Mouse (Mus musculus): ENCODE data around the gene Cdh12.

Gene Cdh12

DNA sequence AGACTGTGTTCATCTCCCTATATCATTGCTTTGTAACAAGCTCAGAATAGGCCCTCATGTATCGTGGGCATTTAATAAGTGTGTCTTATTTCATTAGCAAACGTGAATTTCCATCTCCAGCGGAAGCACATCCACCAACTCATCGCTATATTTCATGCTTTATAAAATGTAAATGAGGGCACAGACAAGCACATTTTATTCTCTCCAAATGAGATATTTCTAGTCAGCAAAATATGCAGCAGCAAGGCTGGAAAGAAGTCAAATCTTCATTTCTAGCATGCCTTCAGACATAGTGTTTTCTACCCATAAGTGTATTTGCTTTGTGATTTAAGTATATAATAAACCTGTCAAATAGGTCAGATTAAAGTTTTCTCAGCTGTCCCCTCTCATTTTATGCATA, 262.8 kb downstream of the Cdh12 start:
- DNase-seq = no peak

DNA sequence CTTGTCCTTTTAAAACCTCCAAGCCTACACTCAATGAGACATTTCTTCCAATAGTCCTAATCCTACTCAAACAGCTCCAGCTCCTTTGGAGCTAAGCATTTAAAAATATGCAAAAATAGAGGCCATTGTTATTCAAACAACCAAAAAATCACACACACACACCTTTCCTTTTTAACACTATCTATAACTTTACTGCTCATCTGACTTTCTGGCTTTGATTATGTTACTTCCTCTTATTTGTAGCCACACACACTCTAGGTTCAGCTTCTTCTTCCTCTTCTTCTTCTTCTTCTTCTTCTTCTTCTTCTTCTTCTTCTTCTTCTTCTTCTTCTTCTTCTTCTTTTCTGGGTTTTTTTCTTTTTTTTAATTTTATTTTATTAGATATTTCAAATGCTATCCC, 323.2 kb downstream of the Cdh12 start:
- DNase-seq = no peak

DNA sequence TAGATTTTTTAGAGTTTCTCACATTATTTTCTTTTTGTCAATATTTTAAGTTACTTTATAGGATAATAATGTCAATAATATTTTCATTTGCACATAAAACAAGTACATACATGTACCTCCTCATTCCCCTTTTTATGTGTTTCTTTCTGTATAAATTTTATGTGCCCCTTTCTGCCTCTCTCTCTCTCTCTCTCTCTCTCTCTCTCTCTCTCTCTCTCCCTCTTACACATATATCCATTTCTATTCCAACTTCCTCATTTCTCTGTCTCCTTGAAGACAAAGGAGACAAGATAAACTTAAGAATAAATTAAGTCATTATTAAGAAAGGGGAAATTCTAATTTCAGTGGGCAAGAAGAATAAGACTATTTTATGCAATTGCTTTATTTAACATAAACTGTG, 324.4 kb downstream of the Cdh12 start:
- DNase-seq = no peak

DNA sequence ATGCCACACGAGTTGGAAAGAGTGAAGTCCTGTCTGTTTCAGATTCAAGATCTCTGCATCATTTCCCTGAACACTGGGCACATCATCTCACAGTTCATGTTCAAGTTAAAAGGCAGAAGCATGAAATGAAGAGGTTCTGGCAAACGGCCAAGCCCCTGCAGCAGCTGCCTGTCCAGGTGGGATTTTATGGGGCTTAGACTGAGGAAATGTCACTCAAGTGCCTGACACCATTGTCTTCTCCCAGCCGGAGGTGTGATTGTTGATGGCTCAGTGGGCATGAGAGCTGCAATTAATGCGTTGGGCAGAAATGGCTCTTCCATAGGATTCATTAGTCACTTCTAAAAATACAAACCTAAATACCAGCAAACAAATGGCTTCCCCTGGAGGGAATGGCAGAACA, 347.9 kb downstream of the Cdh12 start:
- no peak for DNase-seq

DNA sequence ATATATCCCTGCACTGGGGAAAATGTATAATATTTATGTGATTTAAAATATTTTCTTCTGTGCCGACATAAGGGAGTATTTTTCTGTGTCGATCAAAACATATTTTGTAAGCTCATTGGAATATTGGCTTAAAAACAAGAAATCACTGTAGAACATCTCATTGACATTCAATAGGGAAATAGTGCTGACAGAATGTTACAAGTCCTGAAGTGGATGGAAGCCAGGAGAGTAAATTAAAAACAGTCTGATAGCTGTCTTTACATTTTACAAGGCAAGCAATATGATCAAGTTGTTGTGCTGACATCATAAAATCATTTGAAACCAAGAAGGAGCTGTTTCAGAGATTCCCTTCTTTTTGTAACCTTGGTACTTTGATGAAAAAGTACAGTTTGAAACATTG, 349.5 kb downstream of the Cdh12 start:
- no peak for DNase-seq

DNA sequence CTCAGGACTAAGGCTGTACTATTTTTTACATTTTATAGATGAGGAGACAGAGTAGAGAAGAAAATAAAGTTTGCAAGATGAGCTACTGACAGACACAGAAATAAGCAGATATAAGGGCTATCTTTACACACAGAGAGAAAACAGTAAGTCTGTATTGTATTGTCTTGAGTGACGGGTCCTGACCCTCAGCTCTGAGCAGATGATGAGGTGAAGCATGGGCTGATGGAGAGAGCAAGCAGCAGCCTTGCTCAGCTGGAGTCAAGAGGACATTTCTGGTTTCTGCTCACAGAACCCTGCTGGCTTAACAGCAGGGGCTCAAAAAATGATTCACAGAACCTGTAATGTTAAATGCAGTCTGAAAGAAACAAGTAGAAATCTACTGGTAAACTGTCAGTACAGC, 386.8 kb downstream of the Cdh12 start:
- no peak for DNase-seq

DNA sequence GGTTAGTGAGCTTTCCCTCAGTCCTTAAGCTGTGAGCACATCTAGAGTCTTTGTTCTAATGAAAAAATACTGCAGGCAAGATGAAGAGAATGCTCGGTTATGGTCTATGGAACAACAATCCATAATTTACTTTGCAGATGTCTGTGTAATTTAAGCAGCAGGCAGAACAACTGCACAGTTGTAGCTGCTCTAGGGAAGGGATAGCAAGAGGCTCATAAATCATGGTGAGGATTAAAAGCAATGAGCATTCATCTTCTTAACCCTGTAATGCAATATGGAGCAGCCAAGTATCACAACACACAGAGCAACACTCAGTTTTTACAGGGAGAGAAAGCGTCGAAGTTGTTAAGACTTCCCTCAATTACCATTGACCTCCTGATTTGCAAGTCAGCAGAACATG, 387.9 kb downstream of the Cdh12 start:
- DNase-seq = no peak

DNA sequence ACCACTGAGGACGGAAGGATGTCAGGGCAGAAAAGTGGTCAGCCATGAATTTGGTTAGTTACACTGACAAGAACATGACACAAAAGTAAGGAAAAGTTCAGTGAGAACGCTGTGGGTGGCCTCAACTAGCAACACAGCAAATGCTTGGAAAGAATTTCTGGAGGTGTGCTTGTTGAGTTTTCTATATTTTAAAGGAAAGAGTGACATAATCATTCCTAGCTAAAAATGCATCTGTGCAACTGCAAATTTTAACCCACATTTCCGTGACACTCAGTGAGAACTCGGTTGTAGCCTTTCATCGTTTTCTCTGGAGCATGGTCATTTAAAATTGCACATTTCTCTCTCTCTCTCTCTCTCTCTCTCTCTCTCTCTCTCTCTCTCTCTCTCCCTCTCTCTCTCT, 392.4 kb downstream of the Cdh12 start:
- no peak for DNase-seq

DNA sequence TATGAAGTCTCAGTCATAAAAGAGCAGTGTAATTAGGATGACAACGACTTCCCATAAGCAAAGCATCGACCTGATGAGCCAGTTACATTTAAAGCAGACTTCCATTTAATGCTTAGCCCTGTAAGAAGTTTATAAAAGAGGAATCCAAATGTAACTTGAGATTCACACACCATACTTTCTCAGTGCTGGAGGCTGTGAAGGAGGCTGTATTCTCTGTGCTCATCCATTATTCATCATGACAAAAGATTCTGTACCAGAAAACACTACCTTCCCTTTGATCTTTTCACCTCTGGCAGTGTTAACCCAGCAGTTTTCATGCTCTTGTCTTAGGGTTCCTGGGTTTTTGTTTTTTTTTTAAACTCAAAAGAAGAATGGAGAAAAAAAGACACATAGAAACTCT, 414.0 kb downstream of the Cdh12 start:
- no peak for DNase-seq

DNA sequence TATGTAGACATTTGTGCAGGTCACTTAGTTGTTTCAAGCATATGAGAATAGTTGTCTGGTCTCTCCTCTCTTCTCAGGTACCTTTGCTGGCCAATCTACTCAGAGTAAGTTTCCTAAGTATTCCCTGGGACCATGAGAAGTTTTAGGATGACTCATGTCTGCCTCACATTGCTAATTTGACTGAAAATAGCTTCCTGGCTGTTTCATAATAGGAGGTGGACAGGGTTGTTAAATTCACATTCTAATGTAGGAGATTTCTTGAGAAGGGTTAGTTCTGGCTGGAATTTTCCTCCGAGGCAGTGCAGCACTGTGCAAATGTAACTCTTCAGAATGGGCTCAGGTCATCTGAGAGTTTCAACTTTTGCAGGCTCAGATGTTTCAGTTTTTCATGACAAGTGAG, 423.5 kb downstream of the Cdh12 start:
- DNase-seq = no peak

DNA sequence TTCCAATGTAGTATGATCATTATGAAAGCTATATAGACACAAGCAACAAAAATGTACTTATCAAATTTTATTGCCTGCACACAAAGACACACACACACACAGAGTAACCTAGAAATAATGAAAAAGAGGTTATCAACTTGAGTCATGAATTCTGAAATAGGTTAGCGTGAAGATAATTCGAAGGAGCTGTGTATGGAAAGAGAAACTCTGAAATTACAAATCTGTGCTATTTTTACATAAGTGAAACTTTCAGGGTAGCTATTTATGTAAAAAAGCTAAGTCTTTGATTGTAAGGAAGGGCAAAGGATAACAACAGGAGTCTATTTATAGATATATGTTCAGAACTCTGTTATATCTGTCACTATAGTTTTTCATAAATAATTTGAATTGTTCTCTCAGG, 427.9 kb downstream of the Cdh12 start:
- no peak for DNase-seq

DNA sequence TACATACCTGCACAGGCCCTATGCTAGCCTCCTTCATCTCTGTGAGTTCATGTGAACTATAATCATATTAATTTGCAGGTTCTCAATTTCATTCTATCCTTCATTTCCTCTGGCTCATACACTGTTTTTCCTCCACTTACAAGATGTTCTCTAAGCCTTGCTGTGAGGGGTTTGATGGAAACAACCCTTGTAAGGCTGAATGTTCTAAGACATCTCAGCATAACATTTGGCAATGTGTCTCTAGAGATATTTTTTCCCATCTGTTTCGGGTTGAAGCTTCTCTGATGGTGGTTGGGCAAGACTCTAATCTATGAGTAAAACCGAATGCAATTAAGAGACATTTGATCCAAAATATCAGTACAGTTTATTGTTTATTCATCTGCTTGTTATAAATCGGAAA, 444.4 kb downstream of the Cdh12 start:
- DNase-seq = no peak

DNA sequence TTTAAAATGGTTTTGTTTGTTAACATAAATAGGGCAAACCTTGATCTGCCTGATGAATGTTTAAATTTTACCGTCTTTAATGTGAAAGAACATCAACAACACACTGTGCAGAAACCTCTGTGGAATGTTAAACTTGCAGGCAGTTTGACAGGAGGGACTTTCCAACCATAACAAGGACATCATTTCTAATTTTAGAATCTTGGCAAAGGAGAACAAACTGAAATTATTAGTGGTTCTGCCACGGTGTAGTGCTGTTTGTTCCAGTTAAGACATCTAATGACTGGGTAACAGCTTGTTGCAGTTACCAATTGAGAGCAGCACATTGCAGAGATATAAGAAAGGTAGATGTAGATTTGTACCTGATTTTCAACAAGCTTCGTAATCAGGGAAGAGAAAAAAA, 453.5 kb downstream of the Cdh12 start:
- DNase-seq = no peak

DNA sequence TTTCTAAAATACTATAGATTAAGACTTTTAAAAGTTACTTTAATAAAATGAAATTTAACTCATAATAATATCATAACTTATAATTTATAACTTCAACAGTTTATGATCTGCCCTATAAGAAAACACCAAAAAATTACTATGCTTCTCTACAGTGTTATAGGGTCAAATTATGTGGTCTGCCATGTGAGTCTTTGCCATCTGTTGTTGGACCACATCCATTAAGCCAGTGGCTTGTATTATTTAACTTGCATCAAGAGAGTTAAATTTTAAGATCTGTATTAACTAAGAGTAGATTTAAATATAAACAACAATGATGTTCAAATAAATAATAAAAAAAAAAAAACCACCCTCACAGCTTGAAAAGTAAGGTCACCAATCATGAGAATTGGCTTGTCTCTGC, 479.2 kb downstream of the Cdh12 start:
- no peak for DNase-seq

DNA sequence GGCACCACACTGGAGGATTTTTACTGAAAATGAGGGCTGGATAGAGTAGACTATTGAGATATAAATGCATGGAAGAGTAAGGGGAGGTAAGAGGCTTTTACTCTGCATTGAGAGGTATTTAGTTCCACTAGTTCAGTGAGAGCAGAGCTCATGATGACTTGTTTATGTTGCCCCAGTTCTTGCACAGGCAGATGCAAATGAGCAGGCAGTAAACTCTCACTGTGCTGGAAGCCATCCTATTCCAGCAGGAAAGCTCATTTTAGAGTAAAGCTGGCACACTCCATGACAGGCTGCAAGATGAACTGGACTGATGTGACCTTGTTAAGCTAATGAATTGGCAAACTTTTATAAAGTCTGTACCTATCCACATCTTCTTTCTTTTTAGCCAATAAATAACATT, 494.9 kb downstream of the Cdh12 start:
- no peak for DNase-seq

DNA sequence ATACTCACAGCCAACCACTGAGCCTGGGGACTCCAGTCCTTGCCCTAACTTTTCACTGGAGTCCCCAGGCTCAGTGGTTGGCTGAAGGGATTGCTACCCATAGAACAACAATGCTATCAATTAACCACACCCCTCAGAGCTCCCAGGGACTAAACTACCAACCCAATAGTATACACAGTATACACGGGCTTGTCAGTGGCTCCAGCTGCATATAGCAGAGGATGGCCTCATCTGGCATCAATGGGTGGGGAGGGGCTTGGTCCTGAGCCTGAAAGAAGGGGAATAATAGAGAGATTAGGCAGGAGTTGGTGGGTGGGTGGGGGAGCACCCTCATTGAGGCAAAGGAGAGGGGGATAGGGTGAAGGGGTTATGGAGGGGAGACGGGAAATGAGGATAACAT, 518.4 kb downstream of the Cdh12 start:
- no peak for DNase-seq

DNA sequence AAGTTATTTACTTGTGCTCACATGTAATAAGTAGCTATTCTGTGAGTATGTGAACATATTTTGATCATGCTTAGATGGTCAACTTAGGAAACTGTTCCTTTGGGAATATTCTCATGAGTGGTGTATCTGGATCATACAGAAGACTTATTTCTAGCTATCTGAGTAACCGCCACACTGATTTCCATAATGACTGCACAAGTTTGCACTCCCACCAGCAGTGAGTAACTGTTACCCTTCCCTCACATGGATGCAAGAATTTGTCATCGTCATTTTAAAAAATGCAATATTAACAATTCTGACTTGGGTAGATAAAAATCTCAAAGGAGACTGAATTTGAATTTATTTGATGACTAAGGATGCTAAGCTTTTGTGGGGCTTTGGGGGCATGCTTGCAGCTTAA, 522.0 kb downstream of the Cdh12 start:
- DNase-seq = no peak

DNA sequence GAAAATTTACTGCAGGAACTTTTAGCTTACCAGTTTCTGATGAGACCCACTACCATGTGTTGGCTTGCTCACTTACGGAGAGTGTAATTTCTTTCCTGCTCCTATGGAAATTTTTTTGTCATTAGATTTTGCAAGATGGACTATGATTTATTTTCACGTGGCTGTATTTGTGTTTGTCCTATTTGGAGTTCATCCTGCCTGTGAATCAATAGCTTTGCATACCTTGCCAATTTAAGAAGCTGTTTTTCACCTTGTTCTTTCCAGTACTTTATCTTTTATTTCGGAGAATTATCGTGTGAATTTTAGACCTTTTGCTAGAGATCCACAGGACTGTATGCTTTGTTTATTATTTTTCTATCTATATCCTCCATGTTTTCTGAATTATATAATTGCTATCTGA, 551.5 kb downstream of the Cdh12 start:
- DNase-seq = no peak

DNA sequence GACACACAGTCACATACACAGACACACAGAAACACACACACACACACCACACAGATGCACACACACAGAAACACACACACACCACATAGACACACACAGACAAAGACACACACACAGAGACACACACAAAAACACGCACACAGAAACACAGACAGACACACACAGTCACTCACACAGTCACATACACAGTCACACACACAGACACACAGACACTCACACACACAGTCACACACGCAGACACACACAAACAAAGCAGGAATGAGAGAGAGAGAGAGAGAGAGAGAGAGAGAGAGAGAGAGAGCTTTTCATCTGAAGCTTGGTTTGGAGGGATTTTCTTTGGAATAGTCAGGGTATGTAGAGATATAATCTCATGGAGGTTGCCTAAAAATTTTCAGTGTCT, 558.9 kb downstream of the Cdh12 start:
- no peak for DNase-seq

DNA sequence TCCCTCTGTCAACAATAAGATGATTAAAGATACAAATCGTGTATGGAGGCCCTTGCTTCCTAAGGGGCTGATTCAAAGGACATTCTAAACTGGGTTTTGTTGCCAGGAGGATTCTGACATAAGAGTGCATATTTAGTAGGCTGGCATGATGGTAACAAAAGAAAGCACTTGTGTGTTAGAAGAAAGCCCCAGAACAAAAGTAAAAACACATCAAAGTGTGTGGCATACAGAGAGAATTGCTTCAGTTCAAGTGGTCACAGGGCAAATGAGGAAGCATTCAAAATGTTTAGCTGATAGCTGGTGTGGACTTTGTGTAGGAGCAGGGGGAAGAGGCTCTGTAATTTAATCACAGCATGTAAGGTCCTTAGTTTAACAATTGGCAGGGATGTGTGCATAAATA, 559.4 kb downstream of the Cdh12 start:
- no peak for DNase-seq

DNA sequence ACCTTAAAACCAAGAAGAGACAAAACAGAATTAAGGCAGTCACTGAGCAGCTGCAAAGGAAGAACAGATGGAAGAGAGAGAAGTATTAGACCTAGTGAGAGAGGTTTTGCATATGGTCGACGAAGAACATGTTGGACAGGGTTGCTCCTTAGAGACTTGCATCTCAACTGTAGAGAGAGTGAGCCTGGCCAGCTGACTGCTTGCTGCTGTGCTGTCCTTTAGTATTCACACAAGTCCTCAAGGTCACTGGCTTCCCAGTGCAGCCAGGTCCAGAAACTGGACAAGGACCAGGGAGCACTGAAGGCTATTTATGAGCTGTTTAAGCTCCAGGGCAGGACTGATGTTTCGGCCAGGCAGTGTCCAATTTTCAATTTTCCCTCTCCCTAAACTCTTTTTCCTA, 559.9 kb downstream of the Cdh12 start:
- DNase-seq = no peak

DNA sequence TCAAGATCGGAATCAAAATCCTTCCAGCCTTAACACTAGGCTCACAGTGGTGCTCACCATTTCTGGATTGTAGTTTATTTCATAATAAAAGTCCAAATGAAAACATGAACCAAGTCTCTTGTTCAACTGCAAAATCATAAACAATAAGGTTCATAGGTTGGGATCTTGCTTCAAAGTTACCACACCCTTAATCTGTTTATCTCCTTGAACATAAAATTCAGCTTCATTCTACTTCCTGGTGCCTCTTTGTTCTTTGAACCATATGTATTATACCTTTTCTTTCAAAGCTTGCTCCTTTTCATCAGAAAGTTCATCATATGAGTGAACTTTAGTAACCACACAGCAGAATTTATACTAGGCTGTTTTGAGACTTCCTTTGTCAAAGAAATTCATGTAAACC, 614.6 kb downstream of the Cdh12 start:
- DNase-seq = no peak

DNA sequence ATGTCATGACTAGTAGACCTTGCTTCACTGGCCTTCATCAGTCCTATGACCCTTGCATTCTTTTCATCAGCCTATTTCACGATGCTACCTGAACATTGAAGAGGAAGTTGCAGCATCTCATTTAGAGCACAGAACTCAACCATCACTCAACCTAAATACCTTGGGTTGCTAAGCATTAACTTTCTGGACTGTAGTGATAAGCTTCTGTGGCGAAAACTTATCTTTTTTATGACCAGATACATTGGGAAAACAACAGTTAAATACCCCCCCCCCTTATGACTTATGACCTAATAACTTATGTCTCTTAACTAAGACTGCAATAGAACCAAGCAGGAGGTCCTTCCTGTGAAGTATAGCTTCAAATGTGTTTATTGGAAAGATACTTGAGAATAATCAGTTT, 620.2 kb downstream of the Cdh12 start:
- DNase-seq = no peak

DNA sequence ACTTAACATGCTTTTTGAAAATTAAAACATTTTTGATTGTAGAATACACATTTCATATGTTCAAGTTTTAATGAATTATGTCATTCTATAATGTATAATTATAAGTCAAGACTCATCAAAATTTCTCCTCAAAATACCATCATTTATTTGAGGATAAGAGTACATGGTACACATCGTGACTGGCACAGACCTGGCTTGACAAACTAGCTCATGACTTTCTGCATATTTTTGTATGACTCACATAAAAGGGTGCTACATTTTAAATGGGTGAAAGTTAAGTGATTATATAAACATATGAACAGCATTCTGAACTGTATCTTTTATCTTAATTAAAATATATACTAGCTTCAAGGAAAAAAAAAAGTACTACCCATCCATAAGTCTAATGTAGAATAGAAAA, 643.8 kb downstream of the Cdh12 start:
- DNase-seq = no peak

DNA sequence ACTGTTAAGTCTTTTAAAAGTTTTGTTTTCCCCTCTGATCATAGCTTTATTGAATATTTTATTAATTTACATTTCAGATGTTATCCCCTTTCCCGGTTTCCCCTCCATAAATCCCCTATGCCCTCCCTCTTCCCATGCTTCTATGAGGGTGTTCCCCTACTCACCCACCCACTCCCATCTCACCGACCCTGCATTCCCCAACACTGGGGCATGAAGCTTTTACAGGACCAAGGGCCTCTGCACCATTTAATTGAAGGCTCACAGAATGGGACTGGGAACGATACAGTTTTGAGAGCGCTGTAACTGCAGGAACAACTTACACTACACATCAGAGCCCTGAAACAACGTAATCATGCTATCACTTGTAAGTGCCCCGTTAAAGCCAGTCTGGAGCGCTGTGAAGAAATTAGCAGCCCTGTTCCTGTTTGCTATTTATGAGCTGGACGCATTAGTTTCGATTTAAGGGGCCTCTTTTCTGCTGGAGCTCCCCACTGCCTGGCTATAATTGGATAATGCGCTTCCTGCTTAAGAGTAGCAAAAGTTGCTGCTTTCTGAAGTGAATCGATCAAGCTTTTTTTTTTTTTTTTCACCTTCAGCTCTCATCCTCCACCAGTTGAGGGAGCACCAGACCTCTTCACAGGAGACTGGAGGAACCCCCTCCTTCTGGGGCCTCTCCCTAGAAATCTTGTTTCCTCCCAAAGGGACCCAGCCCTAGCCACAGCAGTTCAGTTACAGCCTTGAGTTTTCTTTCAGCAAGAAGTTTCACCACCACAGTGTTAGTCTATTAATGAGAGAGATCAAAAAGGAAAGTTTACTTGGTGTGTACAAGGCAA, 660.2 kb downstream of the Cdh12 start:
- DNase-seq = peak; percentile 4

All from right cerebral cortex, postnatal 4 days (tissue).